Mouse (Mus musculus): ENCODE results near the gene Rcan1.
A peak's percentile ranks its signal among the peaks of the same experiment; 100 is the strongest.

Rcan1 gene

GRCm38 (mm10) chr16:92467041-92467440, 3.6 kb downstream of the Rcan1 start:
- DNase-seq: peak in 1 of 2 experiments; percentile 9

- peak; percentile 94 to 95 for DNase-seq
Measured at GRCm38 (mm10) chr16:92465642-92466526, 4.8 kb downstream of the Rcan1 start.

GRCm38 (mm10) chr16:92465226-92465625, 5.4 kb downstream of the Rcan1 start:
- no peak for DNase-seq

- no peak for DNase-seq
Measured at GRCm38 (mm10) chr16:92464390-92464972, 6.2 kb downstream of the Rcan1 start.

- DNase-seq: no peak
Measured at GRCm38 (mm10) chr16:92461412-92461811, 9.3 kb downstream of the Rcan1 start.

GRCm38 (mm10) chr16:92457594-92457993, 13.1 kb downstream of the Rcan1 start:
- peak; percentile 62 to 64 for DNase-seq

- DNase-seq: no peak
Measured at GRCm38 (mm10) chr16:92455969-92456368, 14.7 kb downstream of the Rcan1 start.

GRCm38 (mm10) chr16:92455488-92455887, 15.2 kb downstream of the Rcan1 start:
- DNase-seq: no peak

- no peak for DNase-seq
Measured at GRCm38 (mm10) chr16:92454495-92454894, 16.2 kb downstream of the Rcan1 start.

GRCm38 (mm10) chr16:92454002-92454401, 16.7 kb downstream of the Rcan1 start:
- no peak for DNase-seq

- DNase-seq: no peak
Measured at GRCm38 (mm10) chr16:92452609-92453008, 18.1 kb downstream of the Rcan1 start.

- DNase-seq: no peak
Measured at GRCm38 (mm10) chr16:92451516-92452072, 19.1 kb downstream of the Rcan1 start.

GRCm38 (mm10) chr16:92450331-92450730, 20.3 kb downstream of the Rcan1 start:
- DNase-seq: no peak

GRCm38 (mm10) chr16:92449080-92449479, 21.6 kb downstream of the Rcan1 start:
- DNase-seq: no peak

GRCm38 (mm10) chr16:92445377-92445776, 25.3 kb downstream of the Rcan1 start:
- peak in 1 of 2 experiments; percentile 22 for DNase-seq

GRCm38 (mm10) chr16:92443644-92444113, 27.0 kb downstream of the Rcan1 start:
- DNase-seq: peak in 1 of 2 experiments; percentile 37

GRCm38 (mm10) chr16:92442946-92443345, 27.7 kb downstream of the Rcan1 start:
- no peak for DNase-seq

GRCm38 (mm10) chr16:92442150-92442549, 28.5 kb downstream of the Rcan1 start:
- no peak for DNase-seq

GRCm38 (mm10) chr16:92441203-92441602, 29.5 kb downstream of the Rcan1 start:
- no peak for DNase-seq

- DNase-seq: peak; percentile 37 to 43
Measured at GRCm38 (mm10) chr16:92440229-92440628, 30.4 kb downstream of the Rcan1 start.

- no peak for DNase-seq
Measured at GRCm38 (mm10) chr16:92439775-92440174, 30.9 kb downstream of the Rcan1 start.

- DNase-seq: no peak
Measured at GRCm38 (mm10) chr16:92435431-92435985, 35.2 kb downstream of the Rcan1 start.

GRCm38 (mm10) chr16:92433176-92433575, 37.5 kb downstream of the Rcan1 start:
- no peak for DNase-seq
